Mouse (Mus musculus) lung, postnatal 0 days (tissue): ENCODE measurements around the gene Tmem8b.
A peak's percentile ranks its signal among the peaks of the same experiment; 100 is the strongest.

Experiments used
- CTCF ChIP-seq: IDR thresholded peaks from 2 replicates; pipeline ENCODE4 v1.5.1; 2016; ENCODE audit warnings: antibody characterized with exemption, mild to moderate bottlenecking
- EP300 ChIP-seq: IDR thresholded peaks from 2 replicates; pipeline ENCODE4 v1.6.1; 2016; ENCODE audit warnings: antibody characterized with exemption, mild to moderate bottlenecking, control low read depth

GRCm38 (mm10) chr4:43709869-43710268 is 41.1 kb downstream of the Tmem8b start, which contains the start of gene Olfr71:
- TF ChIP-seq EP300 (0 out of 2 replicates have a peak, but pooled peaks have one; percentile 52), CTCF (no peak)
